Mouse (Mus musculus): ENCODE results near the gene Asb4. TPM values are rescaled to one million over a fixed set of nuclear protein-coding genes. Genes with fewer than 3 reads are reported as not detected.

Gene Asb4
- polyA plus RNA-seq, 1 experiment = 0.89 TPM

- peak; percentile 67 for DNase-seq
- TF ChIP-seq POLR2A (IDR thresholded peaks at IDR 0.05; ENCODE audit: borderline replicate concordance, extremely low read depth, low read depth, low read length) = no peak
- peak; percentile 72 for TF ChIP-seq CTCF (IDR thresholded peaks at IDR 0.05; ENCODE audit: insufficient read depth, low read length)
- Histone ChIP-seq H3K4me3 (replicated peaks; ENCODE audit: extremely low read depth, low read depth, low read length) (no peak overlapping the region), H3K4me1 (ENCODE audit: control insufficient read depth, insufficient read depth, low read length) (no peaks in the 10 kb centered on the region)
- WGBS = 48% methylated on average over 6 of the region's 6 CpGs
These were observed 27.7 kb downstream of the Asb4 start for GRCm38 (mm10) chr6:5410697-5411391.

GRCm38 (mm10) chr6:5413282-5413681, 30.1 kb downstream of the Asb4 start:
- 14% methylated on average over 8 of the region's 8 CpGs for WGBS
- DNase-seq = peak; percentile 9
- TF ChIP-seq POLR2A (IDR thresholded peaks at IDR 0.05; ENCODE audit: borderline replicate concordance, extremely low read depth, low read depth, low read length) (no peak), CTCF (IDR thresholded peaks at IDR 0.05; ENCODE audit: insufficient read depth, low read length) (no peak)
- H3K4me1 ChIP-seq (ENCODE audit: control insufficient read depth, insufficient read depth, low read length) = no peaks in the 10 kb centered on the region
- no peak overlapping the region for H3K4me3 ChIP-seq (replicated peaks; ENCODE audit: extremely low read depth, low read depth, low read length)

DNA sequence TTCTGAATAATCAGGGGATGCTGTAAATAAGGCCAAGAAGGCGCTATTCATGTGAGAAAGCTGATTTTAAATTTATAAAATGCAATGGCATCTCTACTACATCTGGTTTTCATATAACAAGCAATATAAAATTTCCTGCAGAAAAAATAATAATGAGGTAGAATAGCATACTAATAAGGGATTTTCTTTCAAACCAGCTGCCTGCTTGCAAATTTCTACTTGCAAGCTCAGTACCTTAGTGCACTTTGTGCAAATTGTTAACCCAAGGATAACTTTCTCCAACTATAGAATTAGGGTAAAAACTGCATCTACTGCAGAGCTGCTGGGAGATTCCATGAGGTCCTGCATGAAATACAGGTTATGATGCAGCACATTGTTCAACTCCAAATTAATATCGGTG, 38.3 kb downstream of the Asb4 start:
- no peak for TF ChIP-seq CTCF (IDR thresholded peaks at IDR 0.05; ENCODE audit: insufficient read depth, low read length)
- no peak for TF ChIP-seq POLR2A (IDR thresholded peaks at IDR 0.05; ENCODE audit: borderline replicate concordance, extremely low read depth, low read depth, low read length)
- H3K4me3 ChIP-seq (replicated peaks; ENCODE audit: extremely low read depth, low read depth, low read length) = no peak overlapping the region
- H3K4me1 ChIP-seq (ENCODE audit: control insufficient read depth, insufficient read depth, low read length) = no peaks in the 10 kb centered on the region
- no peak for DNase-seq
- whole genome bisulfite sequencing = 92% methylated on average over 2 of the region's 2 CpGs

GRCm38 (mm10) chr6:5422386-5422785, 39.2 kb downstream of the Asb4 start:
- WGBS = 86% methylated on average over 3 of the region's 3 CpGs
- TF ChIP-seq CTCF (IDR thresholded peaks at IDR 0.05; ENCODE audit: insufficient read depth, low read length) (no peak), POLR2A (IDR thresholded peaks at IDR 0.05; ENCODE audit: borderline replicate concordance, extremely low read depth, low read depth, low read length) (no peak)
- no peak for DNase-seq
- H3K4me1 ChIP-seq (ENCODE audit: control insufficient read depth, insufficient read depth, low read length) = no peaks in the 10 kb centered on the region
- no peak overlapping the region for H3K4me3 ChIP-seq (replicated peaks; ENCODE audit: extremely low read depth, low read depth, low read length)

DNA sequence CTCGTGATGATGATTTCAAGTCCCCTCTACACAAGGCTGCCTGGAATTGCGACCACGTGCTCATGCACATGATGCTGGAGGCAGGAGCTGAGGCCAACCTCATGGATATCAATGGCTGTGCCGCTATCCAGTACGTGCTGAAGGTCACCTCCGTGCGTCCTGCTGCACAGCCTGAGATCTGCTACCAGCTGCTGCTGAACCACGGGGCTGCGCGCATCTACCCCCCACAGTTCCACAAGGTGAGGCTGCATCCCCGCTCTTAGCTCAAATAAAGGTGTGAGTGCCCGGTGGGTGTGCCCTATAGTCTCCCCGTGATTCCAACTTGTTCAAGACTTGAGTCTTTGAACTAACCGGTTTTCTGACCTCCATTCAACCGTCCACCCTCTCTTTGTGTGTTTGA, 40.4 kb downstream of the Asb4 start:
- no peak for TF ChIP-seq CTCF (IDR thresholded peaks at IDR 0.05; ENCODE audit: insufficient read depth, low read length)
- 86% methylated on average over 15 of the region's 15 CpGs for WGBS
- Histone ChIP-seq H3K4me3 (replicated peaks; ENCODE audit: extremely low read depth, low read depth, low read length) (no peak overlapping the region), H3K4me1 (ENCODE audit: control insufficient read depth, insufficient read depth, low read length) (no peaks in the 10 kb centered on the region)
- DNase-seq = no peak

DNA sequence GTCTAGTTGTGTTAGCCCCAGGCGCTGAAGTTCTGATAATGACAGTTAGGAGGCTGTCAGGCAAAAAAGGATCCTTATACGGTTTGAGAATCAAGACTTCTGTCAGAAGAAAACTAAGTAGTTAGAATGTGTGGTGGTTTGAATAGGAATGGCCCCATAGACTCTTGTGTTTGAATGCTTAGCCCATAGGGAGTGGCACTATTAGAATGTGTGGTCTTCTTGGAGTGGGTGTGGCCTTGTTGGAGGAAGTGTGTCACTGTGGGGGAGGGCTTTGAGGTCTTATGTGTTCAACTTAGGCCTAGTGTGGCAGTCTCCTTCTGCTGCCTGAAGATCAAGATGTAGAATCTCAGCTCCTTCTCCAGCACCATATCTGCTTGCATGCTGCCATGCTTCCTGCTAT, 43.8 kb downstream of the Asb4 start:
- DNase-seq = no peak
- Histone ChIP-seq H3K4me1 (ENCODE audit: control insufficient read depth, insufficient read depth, low read length) (no peaks in the 10 kb centered on the region), H3K4me3 (replicated peaks; ENCODE audit: extremely low read depth, low read depth, low read length) (no peak overlapping the region)
- TF ChIP-seq POLR2A (IDR thresholded peaks at IDR 0.05; ENCODE audit: borderline replicate concordance, extremely low read depth, low read depth, low read length) (no peak), CTCF (IDR thresholded peaks at IDR 0.05; ENCODE audit: insufficient read depth, low read length) (no peak)
- 84% methylated on average over 2 of the region's 2 CpGs for WGBS

DNA sequence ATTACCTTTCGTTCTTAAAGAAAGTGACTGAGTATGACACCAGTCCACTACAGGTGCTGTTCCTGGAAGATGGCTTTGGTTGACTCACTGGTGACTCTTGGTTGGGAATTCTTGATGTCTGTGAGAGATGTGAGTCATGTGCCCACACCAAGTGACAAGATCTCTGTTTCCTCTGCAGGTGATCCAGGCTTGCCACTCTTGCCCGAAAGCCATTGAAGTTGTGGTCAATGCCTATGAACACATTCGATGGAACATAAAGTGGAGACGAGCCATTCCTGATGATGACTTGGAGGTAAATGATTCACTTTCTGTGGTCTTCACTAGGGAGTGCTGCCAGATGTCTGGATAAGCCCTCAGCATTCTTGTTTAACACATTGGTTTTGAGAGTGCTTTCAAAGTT, 46.4 kb downstream of the Asb4 start:
- WGBS = 93% methylated on average over 4 of the region's 4 CpGs
- no peak overlapping the region for H3K4me3 ChIP-seq (replicated peaks; ENCODE audit: extremely low read depth, low read depth, low read length)
- TF ChIP-seq POLR2A (IDR thresholded peaks at IDR 0.05; ENCODE audit: borderline replicate concordance, extremely low read depth, low read depth, low read length) = no peak
- TF ChIP-seq CTCF (IDR thresholded peaks at IDR 0.05; ENCODE audit: insufficient read depth, low read length) = no peak
- DNase-seq = no peak
- H3K4me1 ChIP-seq (ENCODE audit: control insufficient read depth, insufficient read depth, low read length) = no peaks in the 10 kb centered on the region

GRCm38 (mm10) chr6:5429982-5430550, 46.9 kb downstream of the Asb4 start:
- TF ChIP-seq CTCF (IDR thresholded peaks at IDR 0.05; ENCODE audit: insufficient read depth, low read length) (no peak), POLR2A (IDR thresholded peaks at IDR 0.05; ENCODE audit: borderline replicate concordance, extremely low read depth, low read depth, low read length) (no peak)
- WGBS = 94% methylated on average over 4 of the region's 4 CpGs
- DNase-seq = no peak
- Histone ChIP-seq H3K4me1 (ENCODE audit: control insufficient read depth, insufficient read depth, low read length) (no peaks in the 10 kb centered on the region), H3K4me3 (replicated peaks; ENCODE audit: extremely low read depth, low read depth, low read length) (no peak overlapping the region)

DNA sequence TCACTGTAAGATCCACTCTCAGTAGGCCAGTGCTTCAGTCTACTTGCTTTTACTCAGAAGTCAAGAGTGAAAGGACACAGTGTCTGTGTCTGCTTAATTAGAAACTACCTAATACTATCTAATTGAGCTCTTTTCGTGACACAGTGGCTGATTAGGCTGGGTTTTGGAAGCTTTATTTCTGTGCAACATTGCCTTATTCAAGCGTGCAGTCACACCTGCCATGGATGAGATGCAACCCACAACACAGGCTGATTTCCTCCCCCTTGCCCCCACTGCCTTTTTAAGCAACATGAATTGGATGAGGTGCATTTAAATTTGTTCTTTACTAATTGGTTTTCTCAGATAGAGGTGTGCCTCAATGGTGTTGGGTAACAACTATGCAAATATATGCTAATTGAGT, 50.7 kb downstream of the Asb4 start:
- DNase-seq = no peak
- Histone ChIP-seq H3K4me1 (ENCODE audit: control insufficient read depth, insufficient read depth, low read length) (no peaks in the 10 kb centered on the region), H3K4me3 (replicated peaks; ENCODE audit: extremely low read depth, low read depth, low read length) (no peak overlapping the region)
- TF ChIP-seq CTCF (IDR thresholded peaks at IDR 0.05; ENCODE audit: insufficient read depth, low read length) (no peak), POLR2A (IDR thresholded peaks at IDR 0.05; ENCODE audit: borderline replicate concordance, extremely low read depth, low read depth, low read length) (no peak)
- WGBS = 83% methylated on average over 2 of the region's 2 CpGs

GRCm38 (mm10) chr6:5437757-5438156, 54.6 kb downstream of the Asb4 start:
- no peak for DNase-seq
- peak; percentile 23; the same call in 1 of the 2 replicates for TF ChIP-seq CTCF (IDR thresholded peaks at IDR 0.05; ENCODE audit: insufficient read depth, low read length)
- no peak for TF ChIP-seq POLR2A (IDR thresholded peaks at IDR 0.05; ENCODE audit: borderline replicate concordance, extremely low read depth, low read depth, low read length)

More at GRCm38 (mm10) chr6:5437757-5438156, 54.6 kb downstream of the Asb4 start:
- H3K4me1 ChIP-seq (ENCODE audit: control insufficient read depth, insufficient read depth, low read length) = no peaks in the 10 kb centered on the region; the same call in none of the 2 replicates
- 56% methylated on average over 4 of the region's 4 CpGs for WGBS
- H3K4me3 ChIP-seq (replicated peaks; ENCODE audit: extremely low read depth, low read depth, low read length) = no peak overlapping the region
